Mouse (Mus musculus) embryonic facial prominence, embryonic 13.5 days (tissue): ENCODE results near the gene Mrtfa. TPM values are rescaled to one million over a fixed set of nuclear protein-coding genes. Genes with fewer than 3 reads are reported as not detected.

Experiments used
- ATAC-seq: fragments of 200-750 bp; cut with Nextera tagmentation; 2 replicates; pipeline ENCODE4 v1.8.0; 2017; ENCODE audit warnings: low read depth; ENCODE audit not compliant: insufficient number of reproducible peaks, insufficient read depth, low FRiP score, low TSS enrichment
- H3K27ac ChIP-seq: fragments of 300-500 bp; sonication (generic); 2 replicates; pipeline ENCODE4 v1.5.1; 2015; ENCODE audit warnings: moderate library complexity, mild to moderate bottlenecking, inconsistent platforms
- H3K27me3 ChIP-seq: fragments of 300-500 bp; sonication (generic); 2 replicates; pipeline ENCODE4 v1.6.1; 2015; ENCODE audit warnings: mild to moderate bottlenecking, inconsistent platforms
- H3K36me3 ChIP-seq: fragments of 300-500 bp; sonication (generic); 2 replicates; pipeline ENCODE4 v1.6.1; 2015; ENCODE audit warnings: mild to moderate bottlenecking, inconsistent platforms
- H3K4me1 ChIP-seq: fragments of 300-500 bp; sonication (generic); 2 replicates; pipeline ENCODE4 v1.6.1; 2015; ENCODE audit warnings: inconsistent platforms
- H3K4me2 ChIP-seq: fragments of 300-500 bp; sonication (generic); 2 replicates; pipeline ENCODE4 v1.6.1; 2015; ENCODE audit warnings: moderate library complexity, mild to moderate bottlenecking, inconsistent platforms
- H3K4me3 ChIP-seq: fragments of 300-500 bp; sonication (generic); 2 replicates; pipeline ENCODE4 v1.5.1; 2015; ENCODE audit warnings: mild to moderate bottlenecking, inconsistent platforms
- H3K9ac ChIP-seq: fragments of 300-500 bp; sonication (generic); 2 replicates; pipeline ENCODE4 v1.6.1; 2015; ENCODE audit warnings: mild to moderate bottlenecking, inconsistent platforms
- H3K9me3 ChIP-seq: fragments of 300-500 bp; sonication (generic); 2 replicates; pipeline ENCODE4 v1.6.1; 2016; ENCODE audit warnings: inconsistent platforms
- WGBS: fragments of 180-500 bp; shearing (Covaris S2); methylation state at CpG from one replicate; pipeline ENCODE4 v1.1.7; 2015; ENCODE audit warnings: mixed read lengths; 5-methylcytosine and 5-hydroxymethylcytosine counted together
- polyA plus RNA-seq: library from polyadenylated mRNA; unstranded; fragments of >200 nt; fragmentation: Nextera tagmentation; extraction: Ambion mirVana; gene quantifications from 2 replicates; pipeline ENCODE4 v1.2.1, GENCODE M21; 2015

Mrtfa gene
- polyA plus RNA-seq, 1 experiment from 2014 or later, result 26.5 TPM

DNA sequence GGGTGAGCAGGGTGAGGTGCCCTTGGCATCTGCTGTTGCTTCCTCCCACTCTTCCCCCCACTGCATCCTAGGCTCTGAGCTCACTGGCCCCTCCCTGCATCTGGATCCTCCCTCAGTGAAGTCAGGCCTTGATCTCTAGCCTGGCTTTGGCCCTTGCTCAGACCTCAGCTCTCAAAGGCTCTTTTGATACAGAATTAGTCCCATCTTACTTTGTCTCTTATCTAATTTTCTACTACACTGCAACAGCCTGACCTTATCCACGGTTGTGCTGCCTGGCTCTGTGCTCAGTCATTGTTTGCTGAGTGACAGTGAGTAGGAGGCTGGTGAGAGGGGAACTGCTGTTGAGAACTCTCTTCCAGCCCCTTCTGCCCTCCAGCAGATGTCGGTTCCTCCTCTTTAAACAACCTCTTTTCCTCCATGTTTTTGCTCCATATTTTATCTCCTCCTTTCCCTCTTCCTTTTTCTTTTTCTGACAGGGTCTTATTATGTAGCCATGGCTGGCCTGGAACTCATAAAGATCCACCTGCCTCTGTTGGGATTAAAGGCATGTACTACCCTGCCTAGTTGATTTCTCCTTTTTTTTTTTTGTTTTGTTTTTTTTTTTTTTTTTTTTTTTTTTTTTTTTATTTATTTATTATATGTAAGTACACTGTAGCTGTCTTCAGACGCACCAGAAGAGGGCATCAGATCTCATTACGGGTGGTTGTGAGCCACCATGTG lies 190.0 kb downstream of the Mrtfa start:
- H3K4me1 ChIP-seq, result no peaks in the 10 kb centered on the region; the same call in 1 of the 2 replicates
- H3K27me3 ChIP-seq, result no peaks in the 10 kb centered on the region
- no peak overlapping the region for H3K4me2 ChIP-seq
- H3K9me3 ChIP-seq, result no peaks in the 10 kb centered on the region
- ATAC-seq, result no peak
- WGBS, result 40% methylated on average over 3 of the region's 4 CpGs
- H3K27ac ChIP-seq, result no peak overlapping the region
- H3K9ac ChIP-seq, result no peak overlapping the region
- H3K4me3 ChIP-seq, result no peak overlapping the region
- peaks cover 13% of the 10 kb centered on the region; the same call in 1 of the 2 replicates for H3K36me3 ChIP-seq

DNA sequence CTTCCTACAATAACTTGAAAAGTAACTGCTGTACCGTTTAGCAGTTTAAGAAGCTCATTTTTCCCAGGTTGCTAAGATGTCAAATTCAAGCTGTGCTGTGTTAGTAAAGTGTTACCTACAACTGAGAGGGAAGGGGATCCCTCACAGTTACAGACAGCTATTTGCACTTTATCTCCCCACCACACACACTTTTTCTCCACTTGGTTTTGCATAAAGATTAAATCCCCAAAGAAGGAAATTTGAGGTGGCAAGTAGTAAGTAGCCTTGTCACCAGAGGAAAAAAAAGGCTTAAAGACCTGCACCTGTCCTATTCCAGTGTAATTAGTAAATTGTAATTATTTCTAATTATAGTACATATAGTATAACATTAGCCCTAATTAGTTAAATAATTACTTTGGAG lies 193.5 kb downstream of the Mrtfa start:
- 45% methylated on average over 1 of the region's 1 CpGs for WGBS
- Histone ChIP-seq H3K4me1 (no peaks in the 10 kb centered on the region; the same call in 1 of the 2 replicates), H3K9me3 (no peaks in the 10 kb centered on the region), H3K27ac (no peak overlapping the region), H3K27me3 (no peaks in the 10 kb centered on the region), H3K36me3 (no peaks in the 10 kb centered on the region), H3K4me3 (no peak overlapping the region), H3K4me2 (no peak overlapping the region), H3K9ac (no peak overlapping the region)
- no peak for ATAC-seq

DNA sequence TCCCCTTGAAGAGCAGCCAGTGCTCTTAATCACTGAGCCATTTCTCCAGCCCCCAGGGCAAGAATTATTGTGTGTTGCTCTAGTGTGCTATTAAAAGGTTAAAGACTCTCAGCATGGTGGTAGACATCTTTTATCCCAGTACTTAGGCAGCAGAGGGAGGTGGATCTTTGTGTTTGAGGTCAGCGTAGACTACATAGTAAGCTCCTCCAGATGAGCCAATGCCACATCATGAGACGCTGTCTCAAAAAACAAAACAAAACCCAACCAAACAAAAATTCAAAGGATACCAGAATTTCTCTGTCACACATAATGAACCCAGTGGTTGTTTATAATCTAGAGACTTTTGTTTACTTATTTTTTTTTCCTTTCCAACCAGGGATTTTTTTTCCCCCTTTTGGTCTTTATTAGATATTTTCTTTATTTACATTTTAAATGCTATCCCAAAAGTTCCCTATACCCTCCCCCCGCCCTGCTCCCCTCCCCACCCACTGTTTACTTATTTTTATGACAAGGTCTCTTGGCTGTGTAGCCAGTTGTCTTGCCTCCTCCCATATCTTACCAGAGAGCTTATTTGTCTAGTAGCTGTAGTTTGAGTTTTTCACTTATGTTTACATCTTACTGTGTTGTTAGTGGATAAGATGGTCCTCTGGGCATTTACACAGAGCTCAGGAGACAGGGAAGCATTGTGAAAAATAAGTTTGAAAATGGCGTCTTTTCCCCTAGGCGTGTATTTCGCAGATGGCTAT lies 194.3 kb downstream of the Mrtfa start:
- H3K27me3 ChIP-seq, result no peaks in the 10 kb centered on the region
- no peak overlapping the region for H3K9ac ChIP-seq
- WGBS, result 69% methylated on average over 6 of the region's 6 CpGs
- H3K4me2 ChIP-seq, result no peak overlapping the region
- H3K4me3 ChIP-seq, result no peak overlapping the region
- H3K36me3 ChIP-seq, result no peaks in the 10 kb centered on the region
- H3K9me3 ChIP-seq, result no peaks in the 10 kb centered on the region
- no peak overlapping the region for H3K27ac ChIP-seq
- H3K4me1 ChIP-seq, result no peaks in the 10 kb centered on the region; the same call in 1 of the 2 replicates
- ATAC-seq, result no peak

DNA sequence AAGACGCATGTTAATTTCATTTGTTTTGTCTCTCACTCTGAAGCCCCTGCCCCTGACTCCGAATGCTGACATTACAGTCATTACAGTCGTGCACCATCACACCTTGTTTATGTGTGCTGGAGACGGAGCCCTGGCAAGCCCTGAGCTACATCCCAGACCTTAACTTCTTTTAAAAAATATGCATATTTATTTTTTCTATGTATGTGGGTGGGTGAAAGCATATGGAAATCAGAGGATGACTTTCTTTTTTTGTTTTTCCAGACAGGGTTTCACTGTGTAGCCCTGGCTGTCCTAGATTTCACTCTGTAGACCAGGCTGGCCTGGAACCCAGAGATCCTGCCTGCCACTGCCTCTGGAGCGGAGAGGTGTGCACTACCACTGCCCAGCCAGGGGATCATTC lies 195.6 kb downstream of the Mrtfa start:
- ATAC-seq, result no peak
- no peak overlapping the region for H3K9ac ChIP-seq
- no peak overlapping the region for H3K4me2 ChIP-seq
- no peaks in the 10 kb centered on the region for H3K36me3 ChIP-seq
- WGBS, result 86% methylated on average over 5 of the region's 5 CpGs
- no peaks in the 10 kb centered on the region for H3K27me3 ChIP-seq
- no peaks in the 10 kb centered on the region for H3K4me1 ChIP-seq
- H3K27ac ChIP-seq, result no peak overlapping the region
- H3K9me3 ChIP-seq, result no peaks in the 10 kb centered on the region
- H3K4me3 ChIP-seq, result no peak overlapping the region

DNA sequence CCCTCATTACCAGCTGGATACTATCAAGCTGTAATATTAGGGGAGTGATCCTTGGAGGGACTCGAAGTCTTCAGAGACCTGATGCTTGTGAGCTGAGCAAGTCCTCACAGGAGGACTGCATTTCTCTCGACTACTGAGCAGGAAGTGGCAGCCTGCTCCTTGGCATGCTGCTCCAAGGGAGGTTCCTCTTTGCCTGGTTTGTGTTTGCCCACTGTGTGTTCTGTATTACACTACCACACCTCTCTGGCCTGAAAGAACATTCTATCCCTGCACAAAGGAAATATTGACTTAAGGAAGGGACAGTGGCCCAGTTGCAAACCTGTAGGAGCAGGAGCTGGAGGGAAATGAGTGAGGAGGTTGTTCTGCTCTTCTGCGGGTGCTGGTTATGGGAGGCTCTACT lies 200.8 kb downstream of the Mrtfa start:
- Histone ChIP-seq H3K9ac (no peak overlapping the region), H3K27me3 (no peaks in the 10 kb centered on the region), H3K4me3 (no peak overlapping the region), H3K27ac (no peak overlapping the region), H3K36me3 (no peaks in the 10 kb centered on the region), H3K4me1 (no peaks in the 10 kb centered on the region), H3K9me3 (no peaks in the 10 kb centered on the region), H3K4me2 (no peak overlapping the region)
- ATAC-seq, result no peak
- 64% methylated on average over 3 of the region's 3 CpGs for WGBS

DNA sequence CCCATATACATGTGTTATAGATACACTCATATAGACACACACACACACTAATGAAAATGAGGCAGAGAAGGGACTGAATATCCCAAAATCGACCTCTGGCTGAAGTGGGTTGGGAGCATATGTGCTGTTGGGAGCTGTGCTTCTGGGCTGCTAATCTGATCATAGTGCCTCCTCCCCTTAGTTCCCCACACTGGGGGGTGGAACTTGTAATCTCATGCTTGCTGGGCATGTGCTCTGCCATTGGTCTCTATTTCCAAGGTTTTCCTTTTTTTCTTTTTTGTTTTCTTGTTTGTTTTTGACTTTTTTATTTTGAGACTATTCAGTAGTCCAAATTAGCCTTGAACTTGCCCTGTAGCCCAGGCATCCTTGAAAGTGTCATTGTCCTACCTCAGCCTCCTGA lies 202.2 kb downstream of the Mrtfa start:
- no peak overlapping the region for H3K4me2 ChIP-seq
- no peaks in the 10 kb centered on the region for H3K4me1 ChIP-seq
- no peaks in the 10 kb centered on the region for H3K27me3 ChIP-seq
- no peaks in the 10 kb centered on the region for H3K9me3 ChIP-seq
- H3K27ac ChIP-seq, result no peak overlapping the region
- H3K4me3 ChIP-seq, result no peak overlapping the region
- H3K36me3 ChIP-seq, result no peaks in the 10 kb centered on the region
- H3K9ac ChIP-seq, result no peak overlapping the region
- ATAC-seq, result no peak
- WGBS, result 43% methylated on average over 1 of the region's 1 CpGs

DNA sequence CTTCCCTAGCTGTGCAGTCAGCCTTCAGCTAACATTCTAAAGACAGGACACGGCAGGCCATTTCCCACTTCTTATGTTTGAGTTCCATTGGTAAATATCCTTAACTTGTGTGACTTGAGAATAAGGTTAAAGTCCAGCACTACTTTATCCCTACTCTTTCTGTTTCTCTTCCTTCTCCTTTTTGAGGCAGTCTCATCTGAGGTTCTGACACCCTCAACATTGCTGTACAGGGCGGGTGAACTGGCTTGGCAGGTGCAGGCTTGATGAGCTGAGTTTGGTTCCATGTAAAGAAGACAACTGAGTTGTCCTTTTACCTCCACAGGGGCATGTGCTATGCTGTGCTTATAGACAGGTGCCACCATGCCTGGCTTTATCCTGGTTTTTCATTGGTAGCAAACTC lies 207.3 kb downstream of the Mrtfa start:
- WGBS, result 80% methylated on average over 2 of the region's 2 CpGs

DNA sequence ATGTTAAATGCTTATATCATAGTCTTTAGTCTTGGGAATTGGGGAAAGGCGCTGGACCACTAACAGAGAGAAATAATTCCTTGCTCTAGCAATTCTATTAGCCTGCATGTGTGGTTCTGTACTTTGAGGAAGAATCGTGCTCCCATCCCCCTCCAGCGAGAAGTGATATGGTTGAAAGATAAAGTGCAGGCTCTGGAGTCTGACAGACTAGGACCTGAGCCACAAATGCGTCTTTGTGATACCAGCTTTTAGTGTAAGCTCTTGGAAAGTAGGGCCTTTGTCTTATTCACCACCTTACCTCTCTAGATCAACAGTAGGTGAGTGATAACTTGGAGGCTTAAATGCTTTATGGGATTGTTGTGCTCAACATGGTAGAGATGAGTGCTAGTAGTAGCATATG lies 209.4 kb downstream of the Mrtfa start:
- Histone ChIP-seq H3K9ac (no peak overlapping the region), H3K4me1 (peaks cover 7% of the 10 kb centered on the region; the same call in 1 of the 2 replicates), H3K9me3 (no peaks in the 10 kb centered on the region), H3K4me3 (no peak overlapping the region), H3K27me3 (no peaks in the 10 kb centered on the region), H3K4me2 (no peak overlapping the region), H3K36me3 (no peaks in the 10 kb centered on the region), H3K27ac (no peak overlapping the region)
- WGBS, result 80% methylated on average over 4 of the region's 4 CpGs
- ATAC-seq, result no peak

More for the DNA sequence above, 207.3 kb downstream of the Mrtfa start:
- Histone ChIP-seq H3K27me3 (no peaks in the 10 kb centered on the region), H3K9me3 (no peaks in the 10 kb centered on the region), H3K4me3 (no peak overlapping the region), H3K4me1 (peaks cover 5% of the 10 kb centered on the region; the same call in 1 of the 2 replicates), H3K36me3 (no peaks in the 10 kb centered on the region), H3K9ac (no peak overlapping the region), H3K4me2 (no peak overlapping the region), H3K27ac (no peak overlapping the region)
- ATAC-seq, result no peak

DNA sequence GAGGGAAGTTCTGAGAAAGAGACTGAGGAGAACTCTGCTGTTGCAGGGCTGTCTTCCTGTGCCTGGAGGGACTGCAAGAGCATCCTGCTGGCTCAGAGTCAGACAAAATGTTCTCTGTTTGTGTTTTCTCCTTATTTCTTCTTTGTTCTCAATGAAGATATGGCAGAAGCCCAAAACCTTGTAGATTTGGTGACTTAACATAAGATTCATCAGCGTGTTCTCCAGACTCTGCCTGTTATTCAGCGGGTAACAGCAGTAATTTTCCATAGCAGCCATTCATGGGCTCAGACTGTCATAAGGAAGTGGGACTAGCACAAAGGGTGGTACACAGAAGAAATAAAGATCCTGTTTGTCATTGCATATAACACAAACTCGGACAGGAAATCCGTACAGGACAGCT lies 210.9 kb downstream of the Mrtfa start:
- H3K27me3 ChIP-seq, result no peaks in the 10 kb centered on the region
- H3K4me3 ChIP-seq, result no peak overlapping the region
- no peak for ATAC-seq
- H3K4me2 ChIP-seq, result no peak overlapping the region
- no peak overlapping the region for H3K9ac ChIP-seq
- 76% methylated on average over 4 of the region's 4 CpGs for WGBS
- H3K9me3 ChIP-seq, result no peaks in the 10 kb centered on the region
- H3K36me3 ChIP-seq, result no peaks in the 10 kb centered on the region
- H3K4me1 ChIP-seq, result peaks cover 7% of the 10 kb centered on the region; the same call in 1 of the 2 replicates
- H3K27ac ChIP-seq, result no peak overlapping the region

DNA sequence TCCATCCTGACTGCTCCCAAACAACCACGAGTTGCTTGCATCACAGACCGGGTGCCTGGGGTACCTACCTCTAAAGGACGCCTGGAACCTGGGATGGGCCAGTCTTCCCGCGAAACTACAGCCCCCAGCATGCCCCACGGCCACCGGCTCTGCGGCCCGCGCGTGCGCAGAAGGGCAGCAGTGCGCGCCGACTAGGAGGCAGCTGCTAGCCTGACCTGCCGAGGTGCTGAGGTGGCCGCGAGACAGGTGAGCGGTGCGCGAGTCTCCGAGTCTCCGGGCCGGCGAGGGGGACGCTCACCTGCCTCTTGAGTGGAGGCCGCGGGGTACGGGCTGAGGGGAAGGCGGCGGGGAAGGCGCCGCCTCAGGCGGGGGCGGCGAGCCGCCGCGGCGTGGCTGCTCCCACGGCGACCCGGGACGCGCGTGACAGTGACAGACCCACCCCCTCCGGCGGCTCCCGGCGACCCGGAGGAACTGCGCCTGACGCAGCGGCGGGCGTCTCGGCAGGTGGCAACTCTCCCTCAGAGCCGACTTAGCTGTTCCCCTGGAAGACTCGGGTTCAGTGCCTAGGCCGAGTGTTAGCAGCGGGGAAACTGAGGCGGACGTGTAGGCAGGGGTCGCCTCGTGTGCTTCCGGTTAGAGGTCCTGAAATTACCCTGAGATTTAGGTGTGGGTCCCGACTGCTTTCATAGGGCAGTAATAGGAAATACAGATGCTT lies 212.8 kb downstream of the Mrtfa start, which contains the start of gene Sgsm3:
Gene Sgsm3, plus strand, starts transcription at position 146 of the 715 bp plus-strand sequence.
- Histone ChIP-seq H3K4me2 (peak within 1 kb of the TSS; percentile 91), H3K27ac (no peak within 1 kb of the TSS), H3K9ac (peak within 1 kb of the TSS; percentile 80), H3K4me3 (peak within 1 kb of the TSS; percentile 90), H3K27me3 (no peaks in the 10 kb centered on the region), H3K4me1 (peaks cover 7% of the 10 kb centered on the region; the same call in 1 of the 2 replicates), H3K9me3 (no peaks in the 10 kb centered on the region), H3K36me3 (no peaks in the 10 kb centered on the region)
- WGBS, result under 1% methylated on average over 67 of the region's 67 CpGs
- ATAC-seq, result peak; percentile 80; the same call in 1 of the 2 replicates

DNA sequence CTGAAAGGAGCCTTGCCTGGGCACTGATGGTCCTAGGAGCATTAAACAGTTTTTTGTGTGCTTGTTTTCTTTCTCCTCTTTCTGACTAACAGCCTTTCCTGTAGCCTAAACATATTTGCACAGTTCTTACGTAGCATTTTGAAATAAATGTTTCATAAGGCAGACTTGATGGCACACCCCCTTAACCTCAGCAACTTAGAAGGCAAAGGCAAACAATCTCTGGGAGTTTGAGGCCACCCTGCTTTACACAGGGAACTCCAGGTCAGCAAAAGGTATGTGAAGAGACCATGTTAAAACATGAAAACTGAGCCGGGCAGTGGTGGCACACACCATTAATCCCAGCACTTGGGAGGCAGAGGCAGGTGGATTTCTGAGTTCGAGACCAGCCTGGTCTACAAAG lies 214.9 kb downstream of the Mrtfa start:
- no peak for ATAC-seq
- H3K4me3 ChIP-seq, result no peak overlapping the region
- no peak overlapping the region for H3K27ac ChIP-seq
- no peaks in the 10 kb centered on the region for H3K9me3 ChIP-seq
- no peak overlapping the region for H3K4me2 ChIP-seq
- H3K36me3 ChIP-seq, result no peaks in the 10 kb centered on the region
- H3K27me3 ChIP-seq, result no peaks in the 10 kb centered on the region
- WGBS, result 87% methylated on average over 3 of the region's 3 CpGs
- H3K9ac ChIP-seq, result no peak overlapping the region
- peaks cover 7% of the 10 kb centered on the region; the same call in 1 of the 2 replicates for H3K4me1 ChIP-seq
